Mouse (Mus musculus): ENCODE data around the gene Saysd1. TPM values are rescaled to one million over a fixed set of nuclear protein-coding genes. Genes with fewer than 3 reads are reported as not detected.

Saysd1 gene
- total and polyA plus RNA-seq, 2 experiments from 2014 or later, result 3.8 to 8.6 TPM

GRCm38 (mm10) chr14:20064771-20065170 is 73.6 kb downstream of the Saysd1 start:
- no peak for DNase-seq (ENCODE audit: low spot score)
- 0 out of 2 replicates have a peak, but pooled peaks have one; percentile 14 for ATAC-seq (ENCODE audit: low FRiP score)
- Histone ChIP-seq H3K4me2 (ENCODE audit: low read depth, low read length, poor library complexity, severe bottlenecking) (no peak overlapping the region), H3K9ac (replicated peaks; ENCODE audit: low read length, poor library complexity, severe bottlenecking) (no peak overlapping the region), H3K27me3 (ENCODE audit: insufficient read depth, low read length) (no peaks in the 10 kb centered on the region), H3K9me3 (ENCODE audit: low read length) (no peaks in the 10 kb centered on the region), H3K36me3 (ENCODE audit: insufficient read depth, low read length) (no peaks in the 10 kb centered on the region), H3K4me1 (ENCODE audit: insufficient read depth, low read length) (no peaks in the 10 kb centered on the region), H3K27ac (ENCODE audit: low read depth, low read length) (no peak overlapping the region), H3K4me3 (ENCODE audit: low read depth, low read length) (no peak overlapping the region)
- no peak for TF ChIP-seq CTCF (IDR thresholded peaks at IDR 0.05)

GRCm38 (mm10) chr14:20048481-20048835 is 89.9 kb downstream of the Saysd1 start:
- DNase-seq (ENCODE audit: low spot score), result no peak
- peak; percentile 25; the same call in 1 of the 2 replicates for ATAC-seq (ENCODE audit: low FRiP score)
- 20% methylated on average over 2 of the region's 2 CpGs for WGBS
- H3K27me3 ChIP-seq (ENCODE audit: insufficient read depth, low read length), result no peaks in the 10 kb centered on the region
- H3K4me1 ChIP-seq (ENCODE audit: insufficient read depth, low read length), result 0 out of 2 replicates have a peak, but pooled peaks cover 5% of the 10 kb centered on the region
- H3K9me3 ChIP-seq (ENCODE audit: low read length), result no peaks in the 10 kb centered on the region
- H3K4me3 ChIP-seq (ENCODE audit: low read depth, low read length), result no peak overlapping the region
- no peak overlapping the region for H3K4me2 ChIP-seq (ENCODE audit: low read depth, low read length, poor library complexity, severe bottlenecking)
- H3K36me3 ChIP-seq (ENCODE audit: insufficient read depth, low read length), result no peaks in the 10 kb centered on the region
- TF ChIP-seq CTCF (IDR thresholded peaks at IDR 0.05), result no peak
- H3K9ac ChIP-seq (replicated peaks; ENCODE audit: low read length, poor library complexity, severe bottlenecking), result no peak overlapping the region
- peak overlapping the region; percentile 84 for H3K27ac ChIP-seq (ENCODE audit: low read depth, low read length)

GRCm38 (mm10) chr14:20047814-20048480 is 90.4 kb downstream of the Saysd1 start:
- peak; percentile 81 for DNase-seq (ENCODE audit: low spot score)

GRCm38 (mm10) chr14:20047291-20047690 is 91.0 kb downstream of the Saysd1 start:
- Histone ChIP-seq H3K4me3 (ENCODE audit: low read depth, low read length) (no peak overlapping the region), H3K4me1 (ENCODE audit: insufficient read depth, low read length) (0 out of 2 replicates have a peak, but pooled peaks cover 5% of the 10 kb centered on the region), H3K27ac (ENCODE audit: low read depth, low read length) (peak overlapping the region; percentile 84), H3K9me3 (ENCODE audit: low read length) (no peaks in the 10 kb centered on the region), H3K9ac (replicated peaks; ENCODE audit: low read length, poor library complexity, severe bottlenecking) (no peak overlapping the region), H3K27me3 (ENCODE audit: insufficient read depth, low read length) (no peaks in the 10 kb centered on the region), H3K36me3 (ENCODE audit: insufficient read depth, low read length) (no peaks in the 10 kb centered on the region), H3K4me2 (ENCODE audit: low read depth, low read length, poor library complexity, severe bottlenecking) (no peak overlapping the region)
- ATAC-seq (ENCODE audit: low FRiP score) (no peak), DNase-seq (ENCODE audit: low spot score) (no peak)
- TF ChIP-seq CTCF (IDR thresholded peaks at IDR 0.05), result no peak
- 55% methylated on average over 2 of the region's 2 CpGs for WGBS

More at GRCm38 (mm10) chr14:20047814-20048480, 90.4 kb downstream of the Saysd1 start:
- ATAC-seq (ENCODE audit: low FRiP score), result peak; percentile 93
- Histone ChIP-seq H3K4me3 (ENCODE audit: low read depth, low read length) (no peak overlapping the region), H3K4me2 (ENCODE audit: low read depth, low read length, poor library complexity, severe bottlenecking) (no peak overlapping the region), H3K4me1 (ENCODE audit: insufficient read depth, low read length) (0 out of 2 replicates have a peak, but pooled peaks cover 5% of the 10 kb centered on the region), H3K36me3 (ENCODE audit: insufficient read depth, low read length) (no peaks in the 10 kb centered on the region), H3K9ac (replicated peaks; ENCODE audit: low read length, poor library complexity, severe bottlenecking) (no peak overlapping the region), H3K27ac (ENCODE audit: low read depth, low read length) (peak overlapping the region; percentile 84), H3K9me3 (ENCODE audit: low read length) (no peaks in the 10 kb centered on the region), H3K27me3 (ENCODE audit: insufficient read depth, low read length) (no peaks in the 10 kb centered on the region)
- WGBS, result 24% methylated on average over 3 of the region's 3 CpGs
- no peak for TF ChIP-seq CTCF (IDR thresholded peaks at IDR 0.05)

GRCm38 (mm10) chr14:20044036-20044435 is 94.3 kb downstream of the Saysd1 start:
- Histone ChIP-seq H3K9ac (replicated peaks; ENCODE audit: low read length, poor library complexity, severe bottlenecking) (no peak overlapping the region), H3K36me3 (ENCODE audit: insufficient read depth, low read length) (no peaks in the 10 kb centered on the region), H3K4me3 (ENCODE audit: low read depth, low read length) (no peak overlapping the region), H3K9me3 (ENCODE audit: low read length) (no peaks in the 10 kb centered on the region), H3K4me2 (ENCODE audit: low read depth, low read length, poor library complexity, severe bottlenecking) (no peak overlapping the region), H3K27ac (ENCODE audit: low read depth, low read length) (no peak overlapping the region), H3K27me3 (ENCODE audit: insufficient read depth, low read length) (no peaks in the 10 kb centered on the region), H3K4me1 (ENCODE audit: insufficient read depth, low read length) (0 out of 2 replicates have a peak, but pooled peaks cover 5% of the 10 kb centered on the region)
- ATAC-seq (ENCODE audit: low FRiP score), result no peak
- WGBS, result 91% methylated on average over 1 of the region's 1 CpGs
- TF ChIP-seq CTCF (IDR thresholded peaks at IDR 0.05), result no peak
- DNase-seq (ENCODE audit: low spot score), result no peak

GRCm38 (mm10) chr14:20041836-20042235 is 96.5 kb downstream of the Saysd1 start:
- Histone ChIP-seq H3K4me1 (ENCODE audit: insufficient read depth, low read length) (no peaks in the 10 kb centered on the region), H3K9me3 (ENCODE audit: low read length) (no peaks in the 10 kb centered on the region), H3K27ac (ENCODE audit: low read depth, low read length) (no peak overlapping the region), H3K4me2 (ENCODE audit: low read depth, low read length, poor library complexity, severe bottlenecking) (no peak overlapping the region), H3K9ac (replicated peaks; ENCODE audit: low read length, poor library complexity, severe bottlenecking) (no peak overlapping the region), H3K27me3 (ENCODE audit: insufficient read depth, low read length) (no peaks in the 10 kb centered on the region), H3K36me3 (ENCODE audit: insufficient read depth, low read length) (no peaks in the 10 kb centered on the region), H3K4me3 (ENCODE audit: low read depth, low read length) (no peak overlapping the region)
- DNase-seq (ENCODE audit: low spot score), result no peak
- no peak for TF ChIP-seq CTCF (IDR thresholded peaks at IDR 0.05)
- ATAC-seq (ENCODE audit: low FRiP score), result no peak
- 74% methylated on average over 2 of the region's 2 CpGs for WGBS
